Comparison of ENCODE assay signal across 27 mouse cellular contexts in genomic region chr13:53219889-53220288, GRCm38 (mm10).
"Had no signal": no experiment of that assay in that cellular context is flagged by ENCODE, and none has a peak within 500 bp of the region (broad histone marks: within the 10 kb centered on the region; RNA-seq: fewer than 3 reads in every experiment).

No protein-coding gene starts in this region.

- H3K9ac ChIP-seq: embryonic facial prominence, embryonic 12.5 days; embryonic facial prominence, embryonic 13.5 days; embryonic facial prominence, embryonic 15.5 days; forebrain, embryonic 12.5 days; forebrain, embryonic 13.5 days; forebrain, embryonic 15.5 days; forebrain, postnatal 0 days had no signal

- DNase-seq: cerebellum, adult 9-11 months; cerebellum, postnatal 10 days; cerebellum, postnatal 14 days; cerebellum, postnatal 25 days; cerebellum, postnatal 36 days; embryo, embryonic 11 days; forebrain, postnatal 0 days; gastrocnemius, adult 2 months; gastrocnemius, postnatal 10 days; gastrocnemius, postnatal 14 days; gastrocnemius, postnatal 25 days; gastrocnemius, postnatal 36 days; heart, adult 11 months; heart, adult 18-20 months; heart, adult 2 months had no signal

- H3K4me3 ChIP-seq: embryonic facial prominence, embryonic 10.5 days; embryonic facial prominence, embryonic 12.5 days; embryonic facial prominence, embryonic 13.5 days; embryonic facial prominence, embryonic 15.5 days; erythroblast, embryonic 14.5 days; forebrain, embryonic 10.5 days; forebrain, embryonic 12.5 days; forebrain, embryonic 13.5 days; forebrain, embryonic 15.5 days; gastrocnemius, adult 2 months; heart, adult 2 months; heart, embryonic 10.5 days had no signal

- ATAC-seq: forebrain, embryonic 13.5 days; forebrain, embryonic 14.5 days; forebrain, embryonic 15.5 days; forebrain, embryonic 16.5 days; forebrain, postnatal 0 days had no signal

- H3K36me3 ChIP-seq: embryonic facial prominence, embryonic 12.5 days; embryonic facial prominence, embryonic 13.5 days; embryonic facial prominence, embryonic 15.5 days; forebrain, embryonic 12.5 days; forebrain, embryonic 15.5 days had no signal

- H3K9me3 ChIP-seq: forebrain, embryonic 15.5 days had no signal

- H3K4me2 ChIP-seq: embryonic facial prominence, embryonic 12.5 days; embryonic facial prominence, embryonic 13.5 days; embryonic facial prominence, embryonic 15.5 days; forebrain, embryonic 12.5 days; forebrain, embryonic 13.5 days; forebrain, embryonic 15.5 days had no signal

- H3K27ac ChIP-seq: embryonic facial prominence, embryonic 10.5 days; embryonic facial prominence, embryonic 12.5 days; embryonic facial prominence, embryonic 15.5 days; forebrain, embryonic 10.5 days; forebrain, embryonic 12.5 days; forebrain, embryonic 13.5 days; forebrain, embryonic 15.5 days; gastrocnemius, adult 2 months; heart, adult 2 months; heart, embryonic 10.5 days had no signal

- H3K27me3 ChIP-seq: embryonic facial prominence, embryonic 12.5 days; embryonic facial prominence, embryonic 13.5 days; embryonic facial prominence, embryonic 15.5 days; forebrain, embryonic 12.5 days; forebrain, embryonic 13.5 days; forebrain, embryonic 15.5 days had no signal

- H3K4me1 ChIP-seq: forebrain, embryonic 13.5 days; forebrain, embryonic 15.5 days had no signal
